Mouse (Mus musculus): ENCODE results near the gene Trabd. TPM values are rescaled to one million over a fixed set of nuclear protein-coding genes. Genes with fewer than 3 reads are reported as not detected.
A peak's percentile ranks its signal among the peaks of the same experiment; 100 is the strongest.

Gene Trabd
- total RNA-seq, 2 experiments from 2014 or later = 5.4 to 10.4 TPM

DNA sequence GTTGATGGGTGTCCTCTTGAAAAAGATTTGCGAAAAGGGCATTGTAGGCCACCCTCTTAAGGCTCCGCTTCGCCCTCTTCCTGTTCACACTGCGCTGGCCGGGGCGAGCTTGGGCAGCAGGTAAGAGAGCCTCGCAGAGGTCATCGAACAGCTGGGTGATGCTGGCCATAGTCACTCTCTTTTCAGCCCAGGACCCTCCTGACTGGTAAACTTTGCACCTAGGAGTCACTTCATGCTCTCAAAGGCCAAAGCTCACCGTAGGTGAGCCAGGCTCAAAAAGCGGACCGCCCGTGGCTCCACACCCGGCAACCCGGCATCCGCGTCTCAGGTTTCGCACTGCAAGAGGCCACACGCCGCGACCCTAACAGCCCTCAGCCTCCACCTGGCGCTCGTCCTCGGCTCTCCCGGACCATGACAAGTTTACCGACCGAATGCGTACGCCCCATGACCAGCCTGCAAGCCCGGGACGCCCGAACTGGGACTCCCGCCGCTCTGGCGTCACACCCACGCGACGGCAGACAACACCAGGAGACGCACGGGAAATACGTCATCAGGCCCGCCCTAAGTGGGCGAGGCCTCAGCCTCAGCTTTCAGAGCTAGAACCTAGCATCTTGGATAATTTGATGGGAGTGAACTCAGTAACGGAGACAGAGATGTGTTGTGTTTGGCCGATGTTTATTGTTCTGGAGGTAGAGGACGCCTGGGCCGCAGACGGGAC, 47.9 kb downstream of the Trabd start, which contains the start of gene Tubgcp6:
Tubgcp6 (minus strand) TSS at position 464 of the 718 bp plus-strand sequence.
- peak; percentile 88 for ATAC-seq (replicated peaks; ENCODE audit: low FRiP score, poor library complexity, severe bottlenecking)

GRCm38 (mm10) chr15:89123595-89123994, 48.7 kb downstream of the Trabd start:
- ATAC-seq (replicated peaks; ENCODE audit: low FRiP score, poor library complexity, severe bottlenecking) = no peak

DNA sequence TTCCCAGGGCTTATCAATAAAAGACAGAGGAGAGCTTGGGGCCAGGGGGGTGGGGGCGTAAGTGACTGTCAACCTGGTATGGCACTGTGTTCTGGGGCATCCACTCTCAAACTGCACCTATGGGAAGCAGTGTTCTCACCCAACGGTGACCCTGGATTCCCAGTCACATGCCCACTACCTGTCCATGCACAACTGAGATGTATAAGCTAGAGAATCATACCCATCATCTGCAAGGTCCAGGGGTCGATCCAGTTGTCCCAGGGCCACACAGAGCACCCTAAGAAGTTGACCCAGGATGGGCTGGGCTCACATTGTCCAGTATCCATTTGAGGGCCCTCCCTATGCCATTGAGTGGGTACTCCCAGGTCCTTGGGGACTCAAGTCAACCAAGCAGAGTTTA, 49.4 kb downstream of the Trabd start:
- ATAC-seq (replicated peaks; ENCODE audit: low FRiP score, poor library complexity, severe bottlenecking) = no peak

DNA sequence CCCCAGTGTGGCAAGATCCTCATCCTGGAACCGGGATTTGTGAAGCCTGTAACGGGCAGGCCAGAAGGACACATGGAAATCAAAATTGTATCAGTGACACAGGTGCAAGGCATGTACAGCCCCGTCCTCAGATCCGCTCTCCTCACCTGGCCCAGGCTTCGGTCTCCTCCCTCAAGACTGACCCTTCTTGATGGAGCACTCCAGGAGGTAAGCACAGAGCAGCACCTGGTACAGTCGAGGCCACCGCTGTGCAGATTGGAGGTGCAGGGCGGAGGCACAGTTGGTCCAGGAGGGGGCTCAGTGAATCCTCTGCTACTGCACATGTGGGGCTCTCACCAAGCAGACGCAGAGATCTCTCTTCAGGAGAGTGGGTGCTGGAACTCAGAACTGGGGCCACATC, 50.4 kb downstream of the Trabd start:
- ATAC-seq (replicated peaks; ENCODE audit: low FRiP score, poor library complexity, severe bottlenecking) = no peak

- ATAC-seq (replicated peaks; ENCODE audit: low FRiP score, poor library complexity, severe bottlenecking) = no peak
Observed at GRCm38 (mm10) chr15:89126622-89127021, 51.7 kb downstream of the Trabd start.

GRCm38 (mm10) chr15:89127364-89127940, 52.5 kb downstream of the Trabd start:
- no peak for ATAC-seq (replicated peaks; ENCODE audit: low FRiP score, poor library complexity, severe bottlenecking)

GRCm38 (mm10) chr15:89128382-89129350, 53.7 kb downstream of the Trabd start, which contains the start of gene Hdac10:
Gene Hdac10 (minus strand): TSS chr15:89128700.
- peak; percentile 91 for ATAC-seq (replicated peaks; ENCODE audit: low FRiP score, poor library complexity, severe bottlenecking)

DNA sequence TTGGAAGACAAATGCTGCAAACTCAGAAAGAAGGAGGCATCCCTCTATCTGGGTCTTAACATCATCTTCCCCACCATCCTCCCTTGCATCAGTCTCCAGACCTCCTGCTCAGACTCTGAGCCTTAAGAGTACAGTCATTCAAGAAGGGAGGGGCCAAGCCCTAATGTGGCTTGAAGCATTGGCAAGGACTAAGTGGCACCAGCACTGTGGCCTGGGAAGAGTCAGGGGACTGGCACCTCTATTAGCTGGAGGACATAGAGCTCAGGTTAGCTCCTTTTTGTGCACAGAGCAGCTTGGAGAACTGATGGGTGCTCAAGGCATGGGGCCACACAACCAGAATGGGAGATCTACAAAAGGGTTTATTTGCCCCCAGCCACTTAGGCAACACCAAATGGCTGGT, 55.3 kb downstream of the Trabd start:
- no peak for ATAC-seq (replicated peaks; ENCODE audit: low FRiP score, poor library complexity, severe bottlenecking)

- ATAC-seq (replicated peaks; ENCODE audit: low FRiP score, poor library complexity, severe bottlenecking) = no peak
Observed at GRCm38 (mm10) chr15:89131316-89131715, 56.4 kb downstream of the Trabd start.

Other genes with a start within 250 kb of the Trabd start
- gene Pim3, start 212.9 kb upstream of the Trabd start, total RNA-seq (2015; ENCODE audit: low replicate concordance) = 0.72 and 1.3 TPM in 2 replicates
- gene Pim3, start 212.9 kb upstream of the Trabd start, total RNA-seq (2017; ENCODE audit: low replicate concordance) = 0.68 and 1.5 TPM in 2 replicates
- gene Ttll8, start 120.7 kb upstream of the Trabd start, total RNA-seq (2015; ENCODE audit: low replicate concordance) = not detected in 2 replicates
- gene Ttll8, start 120.7 kb upstream of the Trabd start, total RNA-seq (2017; ENCODE audit: low replicate concordance) = not detected in 2 replicates
- not detected in 2 replicates for gene Mlc1, start 96.1 kb upstream of the Trabd start, total RNA-seq (2015; ENCODE audit: low replicate concordance)
- not detected in 2 replicates for gene Mlc1, start 96.1 kb upstream of the Trabd start, total RNA-seq (2017; ENCODE audit: low replicate concordance)
- gene Mov10l1, start 92.2 kb upstream of the Trabd start, total RNA-seq (2015; ENCODE audit: low replicate concordance) = not detected in 2 replicates
- gene Mov10l1, start 92.2 kb upstream of the Trabd start, total RNA-seq (2017; ENCODE audit: low replicate concordance) = under 0.01 TPM in 1 of 2 replicates, not detected in the other
- gene Panx2, start 15.4 kb upstream of the Trabd start, total RNA-seq (2015; ENCODE audit: low replicate concordance) = not detected in 2 replicates
- not detected in 2 replicates for gene Panx2, start 15.4 kb upstream of the Trabd start, total RNA-seq (2017; ENCODE audit: low replicate concordance)
- gene Selenoo, start 14.0 kb downstream of the Trabd start, total RNA-seq (2015; ENCODE audit: low replicate concordance) = 6.1 and 9.6 TPM in 2 replicates
- 12.5 and 15.3 TPM in 2 replicates for gene Selenoo, start 14.0 kb downstream of the Trabd start, total RNA-seq (2017; ENCODE audit: low replicate concordance)
- gene Tubgcp6, start 48.0 kb downstream of the Trabd start, total RNA-seq (2015; ENCODE audit: low replicate concordance) = 26.4 and 41.4 TPM in 2 replicates
- gene Tubgcp6, start 48.0 kb downstream of the Trabd start, total RNA-seq (2017; ENCODE audit: low replicate concordance) = 28.1 and 28.3 TPM in 2 replicates
- 4.3 TPM in 1 of 2 replicates, not detected in the other for gene Hdac10, start 53.6 kb downstream of the Trabd start, total RNA-seq (2015; ENCODE audit: low replicate concordance)
- gene Hdac10, start 53.6 kb downstream of the Trabd start, total RNA-seq (2017; ENCODE audit: low replicate concordance) = 1.3 TPM in 1 of 2 replicates, not detected in the other
- not detected in 2 replicates for gene Mapk12, start 65.6 kb downstream of the Trabd start, total RNA-seq (2015; ENCODE audit: low replicate concordance)
- 0.51 TPM in 1 of 2 replicates, not detected in the other for gene Mapk12, start 65.6 kb downstream of the Trabd start, total RNA-seq (2017; ENCODE audit: low replicate concordance)
- 0.72 and 2.1 TPM in 2 replicates for gene Mapk11, start 74.5 kb downstream of the Trabd start, total RNA-seq (2015; ENCODE audit: low replicate concordance)
- 0.51 TPM in 1 of 2 replicates, not detected in the other for gene Mapk11, start 74.5 kb downstream of the Trabd start, total RNA-seq (2017; ENCODE audit: low replicate concordance)
- 7.2 and 9.2 TPM in 2 replicates for gene Plxnb2, start 105.7 kb downstream of the Trabd start, total RNA-seq (2015; ENCODE audit: low replicate concordance)
- gene Plxnb2, start 105.7 kb downstream of the Trabd start, total RNA-seq (2017; ENCODE audit: low replicate concordance) = 1.9 and 8.2 TPM in 2 replicates
- gene Dennd6b, start 121.4 kb downstream of the Trabd start, total RNA-seq (2015; ENCODE audit: low replicate concordance) = 1.7 TPM in 1 of 2 replicates, not detected in the other
- gene Dennd6b, start 121.4 kb downstream of the Trabd start, total RNA-seq (2017; ENCODE audit: low replicate concordance) = 0.76 and 1.5 TPM in 2 replicates
- 59.1 and 61.6 TPM in 2 replicates for gene Ppp6r2, start 136.4 kb downstream of the Trabd start, total RNA-seq (2015; ENCODE audit: low replicate concordance)
- 55.4 and 79.1 TPM in 2 replicates for gene Ppp6r2, start 136.4 kb downstream of the Trabd start, total RNA-seq (2017; ENCODE audit: low replicate concordance)
- 66.0 and 92.2 TPM in 2 replicates for gene Sbf1, start 240.2 kb downstream of the Trabd start, total RNA-seq (2015; ENCODE audit: low replicate concordance)
- 93.9 and 115 TPM in 2 replicates for gene Sbf1, start 240.2 kb downstream of the Trabd start, total RNA-seq (2017; ENCODE audit: low replicate concordance)
- gene Adm2, start 247.6 kb downstream of the Trabd start, total RNA-seq (2015; ENCODE audit: low replicate concordance) = not detected in 2 replicates
- not detected in 2 replicates for gene Adm2, start 247.6 kb downstream of the Trabd start, total RNA-seq (2017; ENCODE audit: low replicate concordance)

All from erythroid progenitor cell, adult 5-6 weeks (primary cell).